Mouse (Mus musculus): ENCODE measurements at regions not wholly inside any gene's neighbourhood (a gene's known extent, or its start where the extent isn't known, plus 50 kb on each side); places are given as distances from the start of the nearest gene placed in this dataset.

GRCm38 (mm10) chr15:97125836-97126822 is 70.4 kb upstream of the Slc38a4 start:
- DNase-seq, result no peak

DNA sequence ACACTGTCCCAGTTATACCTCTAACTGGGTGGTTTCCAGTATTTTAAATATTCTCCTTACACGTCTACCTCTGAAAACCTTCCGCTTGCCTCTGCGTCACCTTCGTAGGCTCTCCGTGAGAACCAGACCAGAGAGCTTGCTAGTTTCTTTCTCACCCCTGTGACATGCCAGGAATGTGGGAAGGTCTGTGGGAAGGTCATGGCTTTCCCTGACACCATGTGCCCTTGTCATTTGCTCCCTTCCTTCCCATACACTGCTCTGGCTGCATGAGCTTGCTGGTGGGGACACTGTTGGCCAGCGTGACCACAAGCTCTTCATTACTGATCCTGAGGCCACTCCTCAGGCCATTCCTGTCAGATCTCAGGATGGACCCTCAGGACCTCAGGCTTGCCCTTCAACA is 66.5 kb upstream of the Slc38a4 start:
- DNase-seq, result no peak

- DNase-seq, result no peak
Observed at GRCm38 (mm10) chr15:97112452-97113200, 56.9 kb upstream of the Slc38a4 start.

DNA sequence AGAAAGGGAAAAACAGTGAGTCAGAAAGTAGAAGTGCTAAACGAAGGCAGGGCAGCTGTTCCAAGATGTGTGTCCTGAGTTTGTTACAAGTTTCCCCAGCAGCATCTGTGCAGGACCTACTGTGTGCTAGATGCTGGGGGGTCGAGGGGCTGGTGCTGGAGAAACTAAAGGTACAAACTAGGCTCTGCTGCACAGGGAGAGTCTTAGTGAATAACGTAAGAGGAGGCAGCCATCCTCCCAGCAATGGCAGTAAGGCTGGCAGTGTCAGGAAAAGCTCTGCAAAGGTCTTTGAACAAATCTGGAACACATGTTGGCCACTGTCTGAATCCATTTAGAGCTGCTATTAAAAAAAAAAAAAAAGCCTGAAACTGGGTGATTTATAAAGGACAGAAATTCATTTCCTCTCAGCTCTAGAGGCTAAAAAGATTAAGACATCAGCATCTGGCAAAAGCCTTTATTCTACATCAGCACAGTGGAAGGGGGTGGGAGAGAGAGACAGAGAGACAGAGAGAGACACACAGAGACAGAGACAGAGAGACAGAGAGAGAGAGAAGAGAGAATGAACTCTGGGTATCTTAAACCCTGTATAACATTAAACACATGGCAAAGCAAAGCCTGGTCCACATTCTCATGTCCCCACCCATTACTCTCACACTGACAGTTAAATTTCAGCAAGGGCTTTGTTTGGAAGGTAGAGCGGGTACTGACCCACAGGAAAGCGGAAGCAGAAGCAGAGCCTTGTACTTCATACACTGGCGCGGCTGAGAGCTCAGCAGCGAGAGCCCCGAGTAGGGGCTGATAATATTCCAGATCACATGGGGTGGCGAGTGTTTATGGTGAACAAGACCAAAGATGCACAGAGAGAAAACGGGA is 55.8 kb upstream of the Slc38a4 start:
- no peak for DNase-seq

- DNase-seq, result no peak
Observed at GRCm38 (mm10) chr15:97107779-97108178, 52.0 kb upstream of the Slc38a4 start.

DNA sequence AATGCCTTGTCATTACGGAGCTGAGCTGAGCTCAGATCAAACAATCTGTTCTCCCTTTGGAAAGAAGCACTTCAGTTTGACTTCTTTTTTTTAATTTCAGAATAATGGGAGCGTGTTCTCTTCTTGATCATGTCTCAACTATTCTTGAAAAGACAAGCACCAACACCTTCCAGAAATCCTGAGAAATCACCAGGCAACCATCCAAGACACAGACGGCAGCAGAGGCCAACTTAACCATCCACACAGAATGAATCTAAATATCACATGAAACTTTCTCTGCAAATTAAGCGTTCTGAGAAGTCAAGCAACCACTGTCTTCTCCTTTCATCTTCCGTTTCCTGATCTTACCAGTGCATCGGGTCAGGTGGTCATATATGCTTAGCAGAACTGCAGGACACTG is 50.8 kb upstream of the Slc38a4 start:
- no peak for DNase-seq
